Mouse (Mus musculus) liver, adult 2 months (tissue): ENCODE measurements around the gene Phpt1.

Experiments used
- CTCF ChIP-seq: fragments of 200-500 bp; IDR thresholded peaks from 2 replicates; pipeline ENCODE4 v1.5.1; 2011; ENCODE audit warnings: low read depth, low read length, control low read depth
- POLR2A ChIP-seq: fragments of 200-500 bp; IDR thresholded peaks from 2 replicates; pipeline ENCODE4 v1.6.1; 2011; ENCODE audit warnings: low read length, control low read depth; ENCODE audit not compliant: insufficient read depth; ENCODE audit errors: extremely low read depth

DNA sequence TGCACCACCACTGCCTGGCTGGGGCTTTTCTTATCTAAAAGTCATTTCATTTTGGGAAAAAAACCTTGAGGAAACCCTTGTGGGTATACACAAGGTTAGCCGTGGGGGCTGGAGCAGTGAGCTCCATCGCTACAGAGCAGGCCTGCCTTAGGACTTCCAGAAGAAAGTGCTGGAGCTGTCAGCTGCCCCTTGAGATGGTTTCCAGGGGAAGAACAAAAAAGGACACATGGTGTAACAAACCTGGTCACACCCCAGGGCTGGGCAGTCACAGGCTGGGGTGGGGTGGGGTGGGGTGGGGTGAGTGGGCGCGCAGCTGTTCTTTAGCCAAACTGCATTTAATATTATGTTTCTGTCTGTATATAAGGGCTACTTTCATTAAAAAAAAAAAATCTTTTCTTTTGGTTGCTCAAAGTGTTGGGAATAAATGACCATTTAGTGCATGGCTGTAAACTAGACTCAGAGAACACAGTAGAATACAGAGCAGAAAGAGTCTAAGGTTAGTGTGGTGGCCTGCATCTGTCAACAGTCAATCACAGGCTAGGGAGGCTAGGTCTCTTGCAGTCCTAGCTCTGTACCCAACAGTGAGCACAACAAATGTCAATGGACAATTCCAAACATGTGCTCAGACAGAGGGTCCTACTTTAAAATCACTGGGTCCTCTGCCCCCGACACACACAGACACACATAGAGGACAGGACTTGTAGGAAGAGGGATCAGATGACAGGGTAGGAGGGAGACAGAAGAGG is 21.9 kb upstream of the Phpt1 start:
- TF ChIP-seq POLR2A (no peak), CTCF (no peak)
